Mouse (Mus musculus) adrenal gland, postnatal 4 days (tissue): ENCODE data around the gene Slc25a28. TPM values are rescaled to one million over a fixed set of nuclear protein-coding genes. Genes with fewer than 3 reads are reported as not detected.

Experiments
- DNase-seq, 2 experiments: peaks; one replicate each; pipeline ENCODE4 v3.0.0; 2021 to 2022; ENCODE audit warnings: low spot score in 2 of 2, mixed read lengths in 2 of 2
- microRNA-seq: library from miRNA; unstranded; fragments of <30 nt; microRNA quantifications from one replicate; pipeline ENCODE4 v1.2.0, GENCODE M21; 2021
- total RNA-seq, 2 experiments: library from RNA; stranded (reverse); gene quantifications; 2 replicates each; pipeline ENCODE4 v1.2.3; 2021

The Slc25a28 gene
- total RNA-seq, 2 experiments from 2014 or later: 82.6 to 93.9 TPM

DNA sequence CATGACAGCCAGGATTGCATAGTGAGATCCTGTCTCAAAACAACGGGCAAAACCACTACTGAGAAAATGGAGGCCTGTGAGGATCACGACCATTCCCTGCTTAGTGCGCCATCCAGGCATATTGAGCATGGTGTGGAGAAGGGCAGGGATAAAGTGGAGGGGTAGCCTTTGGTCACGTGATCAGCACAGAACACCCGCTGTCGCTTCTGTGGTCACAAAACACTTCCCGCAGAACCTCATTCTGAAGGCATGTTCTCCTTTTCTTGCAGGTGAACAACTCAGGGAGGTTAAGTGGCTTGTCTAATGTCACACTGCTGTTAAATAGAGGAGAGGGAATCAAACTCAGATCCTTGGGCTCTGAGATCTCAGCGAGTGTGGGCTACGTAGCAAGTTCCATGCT, 29.2 kb downstream of the Slc25a28 start:
- DNase-seq: no peak

DNA sequence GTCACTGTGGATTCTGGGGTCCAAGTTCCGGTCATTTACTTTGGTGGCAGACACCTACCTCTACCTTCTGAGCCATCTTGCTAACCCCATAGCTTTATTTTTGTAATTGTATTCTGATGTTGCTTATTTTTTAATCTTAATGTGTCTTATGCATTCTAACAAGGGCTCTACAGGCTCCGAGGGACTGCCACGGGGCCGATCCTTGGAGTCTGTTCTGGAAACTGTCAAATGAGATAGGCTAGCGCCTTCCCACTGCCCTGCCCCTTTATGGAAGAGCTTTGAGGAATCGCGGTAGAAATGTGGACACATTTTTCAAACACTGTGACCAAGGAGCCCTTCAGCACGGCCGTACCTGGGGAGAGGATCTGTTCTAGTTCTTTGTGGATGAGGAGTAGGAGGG, 31.8 kb downstream of the Slc25a28 start:
- no peak for DNase-seq

DNA sequence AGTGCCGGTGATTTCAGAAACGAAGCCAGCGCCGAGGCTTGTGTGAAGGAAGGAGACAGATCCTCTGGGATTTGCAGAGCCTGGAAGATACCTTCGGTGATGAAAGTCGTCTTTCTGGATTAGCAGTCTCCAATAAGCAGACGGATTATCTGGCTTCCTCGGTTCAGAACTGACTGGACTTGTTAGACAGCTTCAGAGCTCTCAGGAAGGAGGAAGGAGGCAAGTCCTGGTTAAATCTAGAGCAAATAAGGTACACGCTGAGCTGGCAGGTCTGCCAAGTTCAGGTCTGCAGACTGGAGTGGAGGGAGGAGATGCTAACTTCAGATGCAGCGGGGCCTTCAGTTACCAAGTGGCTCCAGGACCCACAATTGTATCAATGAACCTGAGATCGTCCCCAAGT, 32.8 kb downstream of the Slc25a28 start:
- no peak for DNase-seq

DNA sequence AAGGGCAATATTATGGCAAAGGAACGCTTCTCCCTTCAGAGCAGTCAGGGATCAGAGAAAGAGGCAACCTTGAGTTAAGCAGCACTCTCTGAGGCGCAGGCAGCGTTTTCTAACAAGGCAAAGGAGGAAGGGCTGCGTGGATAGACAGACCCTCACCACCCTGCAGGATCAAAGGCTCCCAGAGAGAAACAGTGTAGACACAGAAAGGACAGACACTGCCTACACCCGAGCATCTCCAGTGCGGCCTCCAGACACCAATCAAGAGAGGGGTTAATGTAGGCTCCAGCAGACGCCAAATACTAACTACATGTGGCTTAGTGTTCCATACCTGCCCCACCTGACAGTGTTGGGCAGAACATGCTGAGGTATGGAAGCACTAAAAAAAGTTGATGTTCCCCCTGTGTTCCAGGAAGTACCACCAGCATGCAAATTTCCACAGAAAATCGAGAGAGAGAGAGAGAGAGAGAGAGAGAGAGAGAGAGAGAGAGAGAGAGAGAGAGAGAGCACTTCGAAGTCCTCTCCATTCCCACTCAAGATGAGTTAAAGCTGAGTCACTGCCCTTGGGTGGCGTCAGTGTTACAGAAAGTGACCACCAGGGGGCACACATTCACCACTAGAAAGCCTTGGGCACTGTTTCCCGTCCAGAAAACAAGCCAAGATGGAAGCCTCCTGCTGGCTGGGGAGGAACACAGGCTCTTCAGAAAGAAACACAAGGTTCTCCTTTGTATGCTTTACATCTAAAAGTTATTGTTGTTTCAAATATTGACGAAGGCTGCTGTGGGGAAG, 44.0 kb downstream of the Slc25a28 start:
- peak; percentile 53 to 65 for DNase-seq

DNA sequence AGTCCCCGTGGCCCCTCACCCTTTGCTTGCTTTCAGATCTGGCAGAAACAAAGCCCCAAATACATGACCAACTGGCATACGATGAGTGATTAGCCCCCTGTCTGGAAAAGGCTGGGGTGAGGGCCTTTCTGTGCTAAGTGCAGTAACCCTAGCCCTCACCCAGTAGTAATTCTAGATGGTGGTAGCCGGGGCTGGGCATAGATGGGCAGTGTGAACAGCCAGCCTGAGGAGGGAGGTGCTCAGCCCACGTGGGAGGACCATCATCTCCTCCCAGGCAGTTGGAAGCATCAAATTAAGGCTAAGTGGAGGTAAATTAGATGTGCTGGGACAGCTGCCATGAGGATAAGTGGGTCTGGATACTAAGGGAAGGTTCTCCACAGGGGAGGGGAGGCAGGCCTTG, 45.6 kb downstream of the Slc25a28 start:
- DNase-seq: no peak

DNA sequence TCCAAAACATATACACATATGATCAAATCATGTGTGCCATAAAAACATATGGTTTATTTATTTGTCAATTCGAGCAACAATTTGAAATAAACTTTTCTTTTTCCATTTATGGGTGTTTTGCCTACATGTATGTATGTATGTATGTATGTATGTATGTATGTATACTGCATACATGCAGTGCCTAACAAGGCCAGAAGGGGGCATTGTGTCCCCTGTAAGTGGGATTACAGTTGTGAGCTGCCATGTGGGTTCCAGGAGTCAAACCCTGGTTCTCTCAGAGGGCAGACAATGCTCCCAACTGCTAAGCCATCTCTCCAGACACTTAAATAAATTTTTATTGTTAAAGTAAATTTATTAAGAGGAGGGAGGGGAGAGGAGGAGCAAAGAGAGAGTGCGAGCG, 47.3 kb downstream of the Slc25a28 start:
- DNase-seq: no peak

DNA sequence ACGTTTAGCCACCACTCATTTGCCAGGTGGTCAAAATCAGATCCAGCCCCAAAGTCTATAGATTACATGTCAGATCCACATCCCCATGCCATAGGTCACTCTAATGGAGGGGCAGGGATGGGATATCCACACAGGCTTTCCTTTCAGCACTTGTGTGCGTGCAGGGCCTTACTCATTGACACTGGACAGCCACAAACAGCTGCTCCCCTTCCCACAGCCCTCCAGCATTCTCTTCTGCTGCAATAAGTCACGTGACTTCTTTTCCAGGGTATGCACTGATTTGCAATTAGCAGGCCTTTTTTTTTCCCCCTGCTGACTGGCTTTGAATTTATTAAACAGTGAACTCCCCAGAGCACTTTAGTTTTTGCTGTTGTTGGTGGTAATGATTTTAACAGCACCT, 48.5 kb downstream of the Slc25a28 start:
- no peak for DNase-seq

DNA sequence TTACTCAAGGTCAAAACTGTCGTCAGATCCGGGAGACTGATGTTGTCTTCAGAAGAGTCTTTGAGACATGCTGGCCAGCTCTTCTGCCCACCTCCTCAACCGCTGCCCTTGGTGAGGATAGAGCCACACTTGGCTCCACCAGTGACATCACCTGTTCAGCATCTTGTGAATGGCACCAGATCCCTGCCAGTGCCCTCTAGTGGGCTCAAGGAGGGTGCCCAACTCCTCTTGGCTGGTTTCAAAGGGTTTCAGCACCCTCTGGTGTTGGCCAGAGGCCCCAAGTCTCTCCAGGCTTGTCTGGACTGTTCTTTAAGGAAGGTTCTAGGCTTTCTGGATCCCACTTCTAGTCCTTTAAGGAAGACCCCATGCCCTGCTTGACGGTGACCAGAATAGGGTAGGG, 50.8 kb downstream of the Slc25a28 start:
- DNase-seq: peak in 1 of 2 experiments; percentile 52

DNA sequence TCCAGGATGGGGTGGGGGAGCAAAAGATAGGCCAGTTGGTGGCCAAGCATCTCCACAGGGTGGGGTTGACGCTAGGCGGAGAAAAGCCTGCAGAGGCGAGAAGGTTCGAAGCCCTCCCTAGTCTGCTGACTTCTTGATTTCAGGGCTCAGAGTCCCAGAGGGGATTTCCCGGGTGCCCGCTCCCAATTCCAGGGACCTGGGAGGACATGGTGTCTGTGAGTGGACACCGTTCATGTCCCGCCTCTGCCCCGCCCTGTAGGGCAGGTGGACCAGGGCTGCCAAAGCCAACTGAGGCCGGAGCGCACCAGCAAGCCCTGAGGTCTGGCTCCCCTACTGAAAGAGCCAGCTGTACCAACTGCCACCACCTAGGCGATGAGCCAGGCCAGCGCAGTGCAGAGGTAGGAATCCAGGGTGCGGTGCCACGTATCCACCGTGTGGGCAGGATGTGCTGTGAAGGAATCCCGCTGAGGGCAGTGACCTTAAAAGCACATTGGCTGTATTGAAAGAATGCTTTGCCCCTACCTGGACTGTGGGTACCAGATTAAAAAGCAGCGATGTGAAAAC, 54.7 kb downstream of the Slc25a28 start:
- no peak for DNase-seq

DNA sequence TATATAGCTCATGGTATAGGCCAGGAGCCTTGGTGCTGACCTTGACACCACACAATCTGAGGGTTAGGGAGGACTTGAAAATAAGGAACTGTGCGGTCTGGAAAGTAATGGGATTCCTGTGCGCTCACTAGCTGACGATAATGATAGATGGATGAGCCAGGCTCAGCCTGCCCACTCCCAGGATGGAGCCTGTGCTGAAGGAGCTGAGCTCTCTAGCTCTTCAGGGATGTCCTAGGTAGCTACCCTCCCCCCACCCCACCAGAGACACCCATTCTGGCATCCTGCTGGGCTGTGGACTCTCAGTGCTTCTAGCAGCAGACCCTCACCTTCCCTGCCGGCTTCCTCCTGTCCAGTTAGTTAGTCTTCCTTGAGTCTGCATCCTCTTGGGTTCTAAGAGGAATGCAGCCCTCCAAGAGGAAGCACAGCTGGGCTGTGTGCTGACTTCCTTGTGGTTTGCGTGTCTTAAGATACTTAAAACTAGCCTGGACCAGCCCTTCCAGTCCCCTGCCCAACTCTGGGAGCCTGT, 56.1 kb downstream of the Slc25a28 start:
- DNase-seq: no peak

DNA sequence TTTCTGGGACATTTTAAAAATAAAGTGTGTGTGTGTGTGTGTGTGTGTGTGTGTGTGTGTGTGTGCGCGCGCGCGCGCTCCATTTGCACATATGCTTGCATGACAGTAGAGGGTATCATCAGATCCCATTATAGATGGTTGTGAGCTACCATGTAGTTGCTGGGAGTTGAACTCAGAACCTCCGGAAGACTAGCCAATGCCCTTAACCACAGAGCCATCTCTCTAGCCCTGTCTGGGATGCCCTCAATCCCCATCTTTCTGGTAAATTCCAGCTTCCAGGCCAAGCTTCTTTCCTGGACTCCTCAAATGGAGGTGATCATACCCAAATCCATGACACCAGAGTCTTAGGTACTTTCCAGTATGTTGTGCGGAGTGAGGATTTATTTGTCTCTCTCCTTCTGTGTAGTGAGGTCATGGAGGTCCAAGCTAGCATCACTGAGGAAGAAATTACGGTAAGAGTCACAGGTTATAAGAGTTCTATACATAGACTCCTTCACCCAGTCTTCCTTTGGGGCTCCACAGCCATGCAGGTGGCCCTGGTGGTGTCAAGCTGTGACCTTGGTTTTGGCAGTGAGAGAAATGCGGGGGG, 56.8 kb downstream of the Slc25a28 start:
- no peak for DNase-seq

DNA sequence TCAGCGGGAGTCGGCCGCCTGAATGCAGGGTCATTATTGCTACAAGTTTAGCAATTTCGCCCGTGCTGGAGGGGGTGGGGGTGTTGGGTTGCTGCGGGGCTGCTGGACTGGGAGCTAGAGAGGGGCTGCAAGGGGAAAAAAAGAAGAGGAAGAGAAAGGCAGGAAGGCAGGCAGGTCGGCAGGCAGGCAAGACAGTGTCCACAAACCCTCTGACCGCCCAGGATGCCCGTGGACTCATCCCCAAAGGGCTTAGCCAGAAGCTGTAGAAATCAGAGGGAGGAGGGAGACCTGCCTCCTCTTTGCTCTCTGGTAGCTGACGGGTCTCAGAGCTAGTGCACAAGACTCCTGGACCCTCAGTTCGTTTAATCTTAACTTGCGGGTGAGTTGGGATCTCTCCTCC, 57.8 kb downstream of the Slc25a28 start:
- DNase-seq: no peak

DNA sequence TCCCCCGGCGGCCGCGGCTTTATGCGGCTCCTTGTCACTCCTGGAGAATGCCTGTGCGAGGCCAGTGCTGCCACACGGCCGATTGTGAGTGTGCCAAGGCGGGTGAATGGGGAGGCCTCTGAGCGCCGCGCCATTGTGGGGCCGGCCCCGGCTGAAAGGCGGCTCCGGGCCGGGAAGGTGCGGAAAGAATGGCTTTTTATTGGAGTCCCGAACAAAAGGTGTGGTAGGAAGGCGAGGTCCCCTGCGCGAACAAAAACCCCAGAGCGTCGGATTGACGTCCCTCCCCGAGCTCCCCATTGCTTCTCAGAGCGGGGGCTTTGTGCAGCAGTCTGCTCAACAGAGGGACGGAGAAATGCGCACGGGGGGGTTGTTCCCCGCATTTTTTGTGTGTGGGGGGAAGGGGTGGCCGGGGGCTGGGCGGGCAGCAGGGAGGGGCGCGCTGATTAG, 58.2 kb downstream of the Slc25a28 start:
- DNase-seq: no peak

DNA sequence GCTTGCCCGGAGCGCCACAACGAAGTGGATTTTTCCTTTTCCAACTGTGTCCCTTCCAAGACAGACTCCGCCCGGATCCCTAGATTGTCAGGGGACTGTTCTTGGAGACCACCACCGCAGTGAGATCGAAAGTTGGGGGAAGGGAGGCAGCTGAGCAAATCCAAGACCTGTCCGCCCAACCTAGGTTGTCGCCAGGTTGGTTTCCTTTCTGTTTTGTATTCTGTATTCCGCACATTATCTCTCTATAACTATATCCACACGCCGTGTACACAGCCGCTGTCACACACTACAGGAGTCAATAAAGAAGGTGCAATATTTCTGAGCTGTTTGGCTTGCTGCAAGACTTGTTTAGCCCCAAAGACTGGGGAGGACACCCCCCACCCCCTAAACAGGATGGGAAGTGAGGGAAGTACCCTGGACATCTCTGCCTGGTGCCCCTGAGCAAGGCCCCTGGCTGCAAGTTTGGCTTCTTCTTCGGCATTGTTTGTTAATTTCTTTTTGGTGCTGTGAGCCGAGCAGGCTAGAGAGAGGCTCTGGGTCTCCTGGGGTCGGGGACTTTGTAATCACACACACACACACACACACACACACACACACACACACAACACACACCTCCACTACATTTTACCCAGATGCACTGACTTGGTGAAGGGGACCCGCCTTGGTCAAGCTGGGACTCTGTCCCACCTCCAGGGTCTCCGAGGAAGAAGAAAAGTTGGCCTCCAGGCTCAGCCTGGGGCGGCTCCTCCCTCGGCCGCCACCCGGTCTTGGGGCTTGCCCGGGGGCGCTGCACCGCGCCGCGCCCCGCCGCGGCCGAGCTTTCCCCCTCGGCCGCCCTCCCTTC, 58.9 kb downstream of the Slc25a28 start:
- no peak for DNase-seq

DNA sequence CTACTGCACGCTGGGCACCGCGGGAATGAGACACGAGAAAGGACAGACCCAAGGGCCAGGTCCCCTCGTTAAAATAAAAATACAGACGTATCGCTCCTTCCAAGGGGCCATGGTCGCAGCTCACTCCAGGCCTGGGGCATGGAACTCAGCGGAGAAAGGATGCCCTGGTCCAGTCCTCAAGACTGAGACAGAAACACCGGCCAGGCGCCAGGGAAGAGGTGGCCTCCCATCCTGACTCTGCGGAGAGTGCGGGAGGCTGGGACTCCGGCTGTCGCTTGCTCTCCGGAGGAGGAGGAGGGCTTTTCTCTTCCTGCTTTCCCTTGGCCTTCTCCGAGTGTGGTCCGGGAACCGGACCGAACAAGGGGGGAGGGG, 59.6 kb downstream of the Slc25a28 start:
- no peak for DNase-seq

DNA sequence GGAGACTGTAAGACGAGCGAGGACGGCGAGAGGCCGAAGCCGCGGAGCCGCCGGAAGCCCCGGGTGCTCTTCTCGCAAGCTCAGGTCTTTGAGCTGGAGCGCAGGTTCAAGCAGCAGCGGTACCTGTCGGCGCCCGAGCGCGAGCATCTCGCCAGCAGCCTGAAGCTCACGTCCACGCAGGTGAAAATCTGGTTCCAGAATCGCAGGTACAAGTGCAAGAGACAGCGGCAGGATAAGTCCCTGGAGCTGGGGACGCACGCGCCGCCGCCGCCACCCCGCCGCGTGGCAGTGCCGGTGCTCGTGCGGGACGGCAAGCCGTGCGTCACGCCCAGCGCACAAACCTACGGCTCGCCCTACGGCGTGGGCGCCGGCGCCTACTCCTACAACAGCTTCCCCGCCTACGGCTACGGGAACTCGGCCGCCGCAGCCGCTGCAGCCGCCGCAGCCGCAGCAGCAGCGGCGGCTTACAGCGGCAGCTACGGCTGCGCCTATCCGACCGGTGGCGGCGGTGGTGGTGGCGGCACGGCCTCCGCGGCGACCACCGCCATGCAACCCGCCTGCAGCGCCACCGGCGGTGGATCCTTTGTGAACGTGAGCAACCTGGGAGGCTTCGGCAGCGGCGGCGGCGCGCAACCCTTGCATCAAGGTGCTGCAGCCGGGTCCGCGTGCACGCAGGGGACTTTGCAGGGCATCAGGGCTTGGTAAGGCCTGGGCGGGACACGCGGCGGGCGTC, 60.2 kb downstream of the Slc25a28 start:
- no peak for DNase-seq

Small RNA genes lying within 50 kb of the gene (microRNA-seq; reads per million reads assigned to microRNA genes)
- not detected for gene Gm22646

Other genes starting within 250 kb of the Slc25a28 start
- 1 to 10 TPM; 1.2 to 1.5 TPM for gene Cnnm1, start 234.4 kb downstream of the Slc25a28 start, total RNA-seq
- 10 to 100 TPM; 59.8 to 62.7 TPM for gene Got1, start 150.3 kb downstream of the Slc25a28 start, total RNA-seq
- under 1 TPM in 1 of 2 experiments, not detected in 1; 0.28 TPM for gene Nkx2-3, start 62.6 kb downstream of the Slc25a28 start, total RNA-seq
- gene Entpd7, start 14.8 kb upstream of the Slc25a28 start, total RNA-seq: 10 to 100 TPM; 20.9 to 24.6 TPM
- 10 to 100 TPM; 14.1 to 15.3 TPM for gene Cutc, start 78.1 kb upstream of the Slc25a28 start, total RNA-seq
- gene Cox15, start 78.1 kb upstream of the Slc25a28 start, total RNA-seq: 10 to 100 TPM; 41.0 to 45.9 TPM
- 1 to 10 TPM; 2.6 to 9.8 TPM for gene Abcc2, start 107.3 kb upstream of the Slc25a28 start, total RNA-seq